Mouse (Mus musculus): ENCODE data around the gene Smarcad1.

DNA sequence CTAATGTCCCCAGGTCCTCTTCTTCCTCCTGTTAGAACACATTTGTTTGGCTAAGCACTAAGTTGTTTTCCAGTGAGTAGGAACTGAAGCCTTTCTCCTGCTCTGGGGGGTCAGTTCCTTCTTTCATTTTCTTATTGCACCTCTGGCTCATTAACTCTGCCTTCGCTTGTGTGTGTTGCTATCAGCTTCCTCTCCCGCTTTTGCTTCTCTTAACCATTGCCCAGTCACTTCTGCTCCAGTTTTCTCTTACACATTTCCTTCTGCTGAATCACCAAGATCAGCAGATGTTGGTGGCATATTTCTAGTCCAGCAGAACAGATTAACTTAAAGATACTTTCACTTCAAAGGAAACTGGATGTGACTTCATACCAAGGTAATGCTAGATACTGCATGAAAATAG is 72.5 kb downstream of the Smarcad1 start:
- TF ChIP-seq CTCF (conservative IDR thresholded peaks at IDR 0.05; ENCODE audit: insufficient read depth, insufficient read length, low read depth, low read length) (no peak), POLR2A (IDR thresholded peaks at IDR 0.05; ENCODE audit: low read depth, low read length) (no peak)

Measured in kidney, adult 2 months (tissue).